ENCODE assay signal across 16 mouse cellular contexts in the genomic region with DNA sequence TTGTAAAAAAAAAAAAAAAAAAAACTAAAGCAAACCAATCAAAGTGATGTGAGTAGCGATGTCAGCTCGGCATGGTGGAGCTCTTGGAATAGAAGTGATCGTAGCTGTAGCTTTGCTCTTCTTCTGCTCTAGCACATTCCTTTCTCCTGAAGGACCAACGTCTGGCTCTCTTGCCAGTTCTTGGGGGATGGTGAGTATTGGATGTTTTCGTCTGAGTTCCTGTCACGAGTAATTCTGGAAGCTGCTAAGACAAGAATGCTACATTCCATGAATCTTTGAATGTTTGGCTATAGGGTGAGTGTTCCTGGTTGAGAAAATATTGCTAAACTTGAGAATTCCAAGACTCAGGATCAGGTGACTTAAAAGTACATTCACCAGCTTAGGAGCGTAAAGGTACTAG. TPM values are rescaled to one million over a fixed set of nuclear protein-coding genes. Genes with fewer than 3 reads are reported as not detected.
A peak's percentile ranks its signal among the peaks of the same experiment; 100 is the strongest.
DNase-seq lines count a peak whose midpoint lies in the region; ATAC-seq and TF ChIP-seq lines count a peak whose summit lies in the region.
"Had no signal": no experiment of that assay in that cellular context is flagged by ENCODE, and none has a peak within 500 bp of the region (broad histone marks: within the 10 kb centered on the region; RNA-seq: fewer than 3 reads in every experiment).

No protein-coding gene starts in this region.

- no peak overlapping the region for H3K27ac ChIP-seq in heart, postnatal 0 days (ENCODE audit: low read depth)
- peak overlapping the region; percentile 1; the same call in 1 of the 2 replicates for H3K27ac ChIP-seq in lung, embryonic 16.5 days (ENCODE audit: low read length)
- H3K27ac ChIP-seq: hindbrain, embryonic 15.5 days; neural tube, embryonic 13.5 days had no signal

- peak; percentile 36 for DNase-seq in heart, postnatal 0 days (ENCODE audit: low spot score)
- no peak for DNase-seq in heart, postnatal 36 days
- DNase-seq in Muller cell, postnatal 12 days (ENCODE audit: inconsistent ontology term), result peak; percentile 43
- DNase-seq in kidney, adult 8-10 months, result peak; percentile 49 to 63
- no peak for DNase-seq in left cerebral cortex, postnatal 25 days (ENCODE audit: low spot score in 2 of 2)
- DNase-seq in adrenal gland, postnatal 25 days, result no peak
- DNase-seq: cerebellum, postnatal 10 days; embryo, embryonic 11 days; liver; right cerebral cortex, postnatal 4 days had no signal

- H3K9ac ChIP-seq in heart, postnatal 0 days (replicated peaks; ENCODE audit: low read depth, low read length), result no peak overlapping the region
- H3K9ac ChIP-seq in lung, embryonic 16.5 days (ENCODE audit: low read length), result no peak overlapping the region
- H3K9ac ChIP-seq: hindbrain, embryonic 15.5 days; neural tube, embryonic 13.5 days had no signal

- TF ChIP-seq CTCF in heart, postnatal 0 days (IDR thresholded peaks at IDR 0.05; ENCODE audit: low read depth), result no peak

- H3K4me1 ChIP-seq in heart, postnatal 0 days (ENCODE audit: control insufficient read depth, insufficient read depth), result peaks cover 40% of the 10 kb centered on the region
- peaks cover 27% of the 10 kb centered on the region for H3K4me1 ChIP-seq in lung, embryonic 16.5 days (replicated peaks; ENCODE audit: control insufficient read depth, insufficient read depth, low read length)
- H3K4me1 ChIP-seq: hindbrain, embryonic 15.5 days had no signal

- 42% methylated on average over 7 of the region's 7 CpGs for WGBS in heart, postnatal 0 days
- 34% methylated on average over 7 of the region's 7 CpGs for WGBS in lung, embryonic 16.5 days

- ATAC-seq in heart, postnatal 0 days (ENCODE audit: insufficient read depth, low read depth), result no peak
- peak; percentile 75 for ATAC-seq in lung, embryonic 16.5 days (ENCODE audit: low read depth)
- no peak for ATAC-seq in activated CD4-positive, CD25-positive, alpha-beta regulatory T cell, adult 4 months
- ATAC-seq: forebrain, embryonic 14.5 days; intestine, postnatal 0 days had no signal

- no peak overlapping the region for H3K4me3 ChIP-seq in heart, postnatal 0 days (ENCODE audit: low read depth, low read length)
- no peak overlapping the region for H3K4me3 ChIP-seq in lung, embryonic 16.5 days (ENCODE audit: low read length)
- H3K4me3 ChIP-seq: hindbrain, embryonic 15.5 days; neural tube, embryonic 13.5 days had no signal

- H3K36me3 ChIP-seq in heart, postnatal 0 days (replicated peaks; ENCODE audit: control insufficient read depth, insufficient read depth, low read length), result no peaks in the 10 kb centered on the region
- H3K36me3 ChIP-seq in lung, embryonic 16.5 days (ENCODE audit: control insufficient read depth, insufficient read depth, low read length), result 0 out of 2 replicates have a peak, but pooled peaks cover 4% of the 10 kb centered on the region
- H3K36me3 ChIP-seq: hindbrain, embryonic 15.5 days; neural tube, embryonic 13.5 days had no signal

- no peak overlapping the region for H3K4me2 ChIP-seq in heart, postnatal 0 days (ENCODE audit: low read depth, low read length)
- H3K4me2 ChIP-seq in lung, embryonic 16.5 days (ENCODE audit: low read depth, low read length), result no peak overlapping the region
- H3K4me2 ChIP-seq: hindbrain, embryonic 15.5 days; neural tube, embryonic 13.5 days had no signal

- H3K27me3 ChIP-seq in heart, postnatal 0 days (ENCODE audit: control insufficient read depth, insufficient read depth, low read length), result no peaks in the 10 kb centered on the region
- H3K27me3 ChIP-seq in lung, embryonic 16.5 days (ENCODE audit: control insufficient read depth, insufficient read depth, low read depth, low read length), result no peaks in the 10 kb centered on the region
- H3K27me3 ChIP-seq: hindbrain, embryonic 15.5 days; neural tube, embryonic 13.5 days had no signal

- no peak for TF ChIP-seq EP300 in heart, postnatal 0 days (IDR thresholded peaks at IDR 0.05; ENCODE audit: low read depth)

- intact Hi-C loops in heart, postnatal 36 days (cut with DNase I), result no loop called here
- intact Hi-C loops in left cerebral cortex, postnatal 25 days (cut with DNase I), result no loop called here

- H3K9me3 ChIP-seq in heart, postnatal 0 days (replicated peaks; ENCODE audit: control insufficient read depth, low read length), result no peaks in the 10 kb centered on the region
- no peaks in the 10 kb centered on the region for H3K9me3 ChIP-seq in lung, embryonic 16.5 days (ENCODE audit: control insufficient read depth, low read length)
- H3K9me3 ChIP-seq: hindbrain, embryonic 15.5 days; neural tube, embryonic 13.5 days had no signal

RNA-seq across cellular contexts. Expression of a gene that starts 11.0 kb away (rescaled TPM):
- 11.1 and 16.9 TPM in 2 replicates for total RNA-seq in heart, postnatal 0 days (2014; rRNA removed; ENCODE audit: low replicate concordance)
- 2.4 and 2.6 TPM in 2 replicates for polyA plus RNA-seq in heart, postnatal 0 days (2015; fragmentation: Nextera tagmentation; extraction: Ambion mirVana)
- total RNA-seq in heart, postnatal 36 days (2021), result 10 to 100 TPM; 15.3 to 17.9 TPM
- 8.4 and 9.4 TPM in 2 replicates for polyA plus RNA-seq in lung, embryonic 16.5 days (2015; fragmentation: Nextera tagmentation; extraction: Ambion mirVana)
- 1 to 10 TPM; 2.8 to 3.3 TPM for total RNA-seq in left cerebral cortex, postnatal 25 days (2021)
- 66.6 and 80.4 TPM in 2 replicates for total RNA-seq in adrenal gland, postnatal 25 days (2021)
- 10 to 100 TPM; 16.2 to 20.8 TPM for polyA plus RNA-seq in activated CD4-positive, CD25-positive, alpha-beta regulatory T cell, adult 4 months (2017; shearing (Covaris generic))

Comparison
In these comparisons a context has a peak if more than half of its experiments do, and no peak if none do; other contexts are left out.
1. DNase-seq: peak in heart, postnatal 0 days (single experiment), Muller cell, postnatal 12 days (single experiment) and kidney, adult 8-10 months (2 of 2); none in heart, postnatal 36 days (0 of 2), left cerebral cortex, postnatal 25 days (0 of 2) and adrenal gland, postnatal 25 days (single experiment).